Mouse (Mus musculus): ENCODE measurements at regions not wholly inside any gene's neighbourhood (a gene's known extent, or its start where the extent isn't known, plus 50 kb on each side); places are given as distances from the start of the nearest gene placed in this dataset.

DNA sequence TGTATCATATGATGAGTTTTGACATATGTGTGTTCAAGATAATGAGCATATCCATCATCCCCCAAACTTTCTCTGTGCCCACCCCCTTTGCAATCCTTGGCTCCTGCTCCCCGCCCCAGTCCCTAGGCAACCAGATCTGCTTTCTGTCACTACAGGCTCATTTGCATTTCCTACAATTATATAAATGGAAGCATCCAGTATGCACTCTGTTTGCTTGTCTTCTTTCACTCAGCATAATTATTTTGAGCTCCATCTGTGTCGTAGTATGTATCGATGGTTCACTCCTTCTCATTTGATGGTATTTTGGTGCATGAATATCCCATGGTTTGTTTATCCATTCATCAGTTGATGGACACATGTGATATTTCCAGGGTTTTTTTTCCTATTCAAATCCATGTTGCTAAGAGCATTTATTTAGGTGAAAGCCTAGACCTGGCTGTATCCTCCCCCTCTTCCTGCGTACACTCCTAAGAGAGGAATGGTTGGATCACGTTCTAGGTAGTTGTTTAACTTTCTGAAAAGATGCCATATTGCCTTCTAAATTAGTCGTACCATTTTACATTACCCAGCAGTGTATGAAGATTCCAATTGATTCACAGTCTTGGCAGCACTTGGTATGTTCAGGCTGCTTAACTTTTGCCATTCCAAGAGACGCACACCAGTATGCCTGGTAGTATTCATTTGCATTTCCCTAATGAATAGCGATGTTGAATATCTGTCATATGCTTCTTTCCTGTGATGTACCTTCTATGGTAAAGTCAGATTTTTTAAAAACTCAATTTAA lies 127.1 kb upstream of the Gm4791 start:
- peak; percentile 86 for DNase-seq (ENCODE audit: low read depth)
- no peak for TF ChIP-seq CTCF (IDR thresholded peaks at IDR 0.05; ENCODE audit: borderline replicate concordance, extremely low read depth, insufficient read depth, insufficient read length)
- no peak for TF ChIP-seq POLR2A (IDR thresholded peaks at IDR 0.05; ENCODE audit: borderline replicate concordance, extremely low read depth, insufficient read depth, insufficient read length, poor library complexity, severe bottlenecking)

DNA sequence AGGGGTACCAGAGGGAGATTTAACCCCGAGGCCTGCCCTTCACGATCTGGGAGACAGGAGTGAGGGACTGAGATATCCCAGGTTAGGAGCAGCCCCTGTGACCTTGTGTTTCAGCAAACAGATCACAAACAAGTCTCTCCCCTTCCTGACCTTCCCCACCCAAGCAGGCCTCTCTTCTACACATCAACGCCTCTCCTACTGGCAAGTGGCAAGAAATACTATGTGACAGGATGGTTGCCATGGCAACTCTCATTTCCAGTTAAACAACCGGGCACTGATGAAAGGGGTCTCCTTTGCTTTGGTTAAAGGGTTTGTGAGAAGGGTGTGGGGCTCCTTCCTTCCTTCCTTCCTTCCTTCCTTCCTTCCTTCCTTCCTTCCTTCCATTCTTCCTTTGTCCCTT lies 134.6 kb upstream of the Gm4791 start:
- no peak for TF ChIP-seq CTCF (IDR thresholded peaks at IDR 0.05; ENCODE audit: borderline replicate concordance, extremely low read depth, insufficient read depth, insufficient read length)
- TF ChIP-seq POLR2A (IDR thresholded peaks at IDR 0.05; ENCODE audit: borderline replicate concordance, extremely low read depth, insufficient read depth, insufficient read length, poor library complexity, severe bottlenecking) = no peak
- peak; percentile 86 for DNase-seq (ENCODE audit: low read depth)

DNA sequence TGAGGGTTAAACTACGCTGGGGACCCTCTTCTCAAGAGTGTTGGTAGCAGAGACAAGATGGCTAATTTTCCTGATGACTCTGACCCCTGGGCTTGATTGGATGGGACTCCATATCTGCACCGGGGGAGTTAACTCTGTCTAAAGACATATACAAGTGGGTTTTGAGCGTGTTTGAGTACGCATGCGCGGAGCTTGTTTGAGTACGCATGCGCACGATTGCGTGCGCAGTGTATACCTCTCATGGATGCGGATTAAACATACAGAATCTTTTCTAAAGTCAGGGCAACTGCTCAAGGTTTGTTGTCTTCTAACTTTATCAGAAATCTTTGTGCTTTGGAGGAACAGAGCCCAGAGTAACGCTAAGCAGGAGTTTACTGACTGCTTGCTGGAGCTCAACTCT lies 146.8 kb upstream of the Gm4791 start:
- TF ChIP-seq CTCF (IDR thresholded peaks at IDR 0.05; ENCODE audit: borderline replicate concordance, extremely low read depth, insufficient read depth, insufficient read length) = no peak
- no peak for TF ChIP-seq POLR2A (IDR thresholded peaks at IDR 0.05; ENCODE audit: borderline replicate concordance, extremely low read depth, insufficient read depth, insufficient read length, poor library complexity, severe bottlenecking)
- DNase-seq (ENCODE audit: low read depth) = no peak

DNA sequence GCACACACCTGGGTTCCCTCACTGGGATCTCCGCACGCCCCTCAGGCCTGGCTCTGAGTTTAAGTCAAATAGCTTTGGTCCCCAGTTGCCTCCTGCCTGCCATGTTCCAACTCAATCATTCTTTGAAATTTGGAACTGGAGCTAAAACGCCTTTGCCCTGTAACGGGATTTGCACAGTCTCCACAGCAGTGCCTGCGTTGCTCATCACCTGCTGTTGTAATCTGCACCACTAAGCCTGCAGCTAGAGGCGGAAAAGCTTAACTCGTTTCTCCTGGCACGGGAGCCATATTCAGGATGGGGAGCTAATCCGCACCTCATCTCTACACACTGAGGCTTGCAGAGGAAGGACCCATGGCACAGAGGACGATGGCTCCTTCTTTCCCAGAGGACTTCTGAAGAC lies 147.2 kb upstream of the Gm4791 start:
- TF ChIP-seq CTCF (IDR thresholded peaks at IDR 0.05; ENCODE audit: borderline replicate concordance, extremely low read depth, insufficient read depth, insufficient read length) = no peak
- peak; percentile 40 for DNase-seq (ENCODE audit: low read depth)

DNA sequence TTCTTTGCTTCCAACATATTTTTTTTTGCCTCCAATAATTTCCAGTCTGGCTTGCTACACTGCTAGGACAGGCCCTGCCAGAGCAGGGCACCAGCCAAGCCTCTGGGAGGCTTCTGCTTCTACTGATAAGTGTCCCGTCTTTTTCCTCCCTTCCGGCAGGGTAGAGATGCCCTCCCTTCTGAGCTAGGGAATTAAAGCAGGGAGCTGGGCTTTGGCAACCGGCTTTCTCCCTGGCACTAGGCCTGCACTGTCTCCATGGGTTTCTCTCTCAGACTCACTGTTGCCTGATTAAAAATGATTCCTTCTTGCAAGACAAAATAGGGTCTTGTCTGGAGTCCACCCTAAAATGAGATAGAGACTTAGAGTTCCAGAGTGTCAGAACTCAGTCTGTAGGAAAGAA lies 153.3 kb upstream of the Gm4791 start:
- TF ChIP-seq CTCF (IDR thresholded peaks at IDR 0.05; ENCODE audit: borderline replicate concordance, extremely low read depth, insufficient read depth, insufficient read length) (no peak), POLR2A (IDR thresholded peaks at IDR 0.05; ENCODE audit: borderline replicate concordance, extremely low read depth, insufficient read depth, insufficient read length, poor library complexity, severe bottlenecking) (no peak)
- DNase-seq (ENCODE audit: low read depth) = peak; percentile 65

DNA sequence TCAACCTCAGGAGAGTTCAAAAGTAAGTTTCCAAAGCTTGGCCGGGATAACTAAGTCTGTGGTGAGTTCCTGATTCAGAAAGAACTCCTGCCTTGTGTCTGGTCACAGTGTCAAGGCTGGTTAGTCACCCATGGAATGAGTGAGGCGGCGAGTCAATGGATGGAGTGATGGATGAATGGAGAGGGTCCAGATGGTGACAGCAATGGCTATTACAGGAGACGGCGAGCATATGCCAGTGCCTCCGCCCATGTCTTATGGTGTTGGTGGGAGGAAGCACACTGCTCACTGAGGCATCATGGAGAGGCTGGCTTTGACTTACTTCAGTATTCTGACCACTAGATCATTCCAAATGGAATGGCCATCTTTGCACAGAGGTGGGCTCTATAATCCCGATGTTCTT lies 154.8 kb upstream of the Gm4791 start:
- no peak for DNase-seq (ENCODE audit: low read depth)
- TF ChIP-seq CTCF (IDR thresholded peaks at IDR 0.05; ENCODE audit: borderline replicate concordance, extremely low read depth, insufficient read depth, insufficient read length) = no peak
- TF ChIP-seq POLR2A (IDR thresholded peaks at IDR 0.05; ENCODE audit: borderline replicate concordance, extremely low read depth, insufficient read depth, insufficient read length, poor library complexity, severe bottlenecking) = no peak

DNA sequence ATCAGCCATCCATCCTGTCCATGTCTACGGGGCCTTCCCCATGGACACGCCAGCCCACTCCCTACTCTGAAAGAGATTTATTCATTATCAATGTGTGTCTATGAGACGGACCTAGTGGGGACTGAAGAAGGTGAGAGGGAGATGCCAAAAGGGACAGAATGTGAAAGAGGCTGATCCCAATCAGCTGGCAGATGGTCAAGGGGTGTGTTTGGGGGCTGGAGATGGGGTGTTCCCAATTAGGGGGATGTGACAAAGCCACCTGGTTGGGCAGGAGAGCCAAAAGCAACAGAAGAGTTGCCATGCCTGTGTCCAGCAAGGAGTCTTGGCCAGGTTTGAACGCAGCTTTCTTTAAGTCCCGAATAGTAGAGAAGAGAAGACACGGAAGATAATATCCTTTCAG lies 157.0 kb upstream of the Gm4791 start:
- no peak for DNase-seq (ENCODE audit: low read depth)
- TF ChIP-seq CTCF (IDR thresholded peaks at IDR 0.05; ENCODE audit: borderline replicate concordance, extremely low read depth, insufficient read depth, insufficient read length) = no peak
- TF ChIP-seq POLR2A (IDR thresholded peaks at IDR 0.05; ENCODE audit: borderline replicate concordance, extremely low read depth, insufficient read depth, insufficient read length, poor library complexity, severe bottlenecking) = no peak

DNA sequence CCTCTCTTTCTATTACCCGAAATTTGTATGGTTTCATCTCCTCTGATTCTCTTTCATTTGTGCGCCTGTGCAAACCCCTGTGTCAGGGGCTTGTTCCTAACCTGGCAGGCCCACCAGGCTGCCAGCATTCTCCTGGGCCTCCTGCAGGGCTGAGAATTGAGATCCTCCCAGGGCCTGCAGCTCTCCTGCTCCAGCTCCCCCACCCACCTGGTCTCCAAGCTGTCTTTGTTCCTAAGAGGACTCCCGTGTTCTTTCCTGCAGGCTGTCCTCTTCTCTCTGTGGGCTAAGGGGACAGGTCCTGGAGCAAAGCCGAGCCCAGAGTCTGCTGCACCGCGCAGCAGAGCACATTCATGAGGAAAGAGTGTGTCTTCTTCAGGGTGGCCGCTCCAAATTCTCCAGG lies 163.3 kb upstream of the Gm4791 start:
- TF ChIP-seq CTCF (IDR thresholded peaks at IDR 0.05; ENCODE audit: borderline replicate concordance, extremely low read depth, insufficient read depth, insufficient read length) (no peak), POLR2A (IDR thresholded peaks at IDR 0.05; ENCODE audit: borderline replicate concordance, extremely low read depth, insufficient read depth, insufficient read length, poor library complexity, severe bottlenecking) (no peak)
- DNase-seq (ENCODE audit: low read depth) = no peak

DNA sequence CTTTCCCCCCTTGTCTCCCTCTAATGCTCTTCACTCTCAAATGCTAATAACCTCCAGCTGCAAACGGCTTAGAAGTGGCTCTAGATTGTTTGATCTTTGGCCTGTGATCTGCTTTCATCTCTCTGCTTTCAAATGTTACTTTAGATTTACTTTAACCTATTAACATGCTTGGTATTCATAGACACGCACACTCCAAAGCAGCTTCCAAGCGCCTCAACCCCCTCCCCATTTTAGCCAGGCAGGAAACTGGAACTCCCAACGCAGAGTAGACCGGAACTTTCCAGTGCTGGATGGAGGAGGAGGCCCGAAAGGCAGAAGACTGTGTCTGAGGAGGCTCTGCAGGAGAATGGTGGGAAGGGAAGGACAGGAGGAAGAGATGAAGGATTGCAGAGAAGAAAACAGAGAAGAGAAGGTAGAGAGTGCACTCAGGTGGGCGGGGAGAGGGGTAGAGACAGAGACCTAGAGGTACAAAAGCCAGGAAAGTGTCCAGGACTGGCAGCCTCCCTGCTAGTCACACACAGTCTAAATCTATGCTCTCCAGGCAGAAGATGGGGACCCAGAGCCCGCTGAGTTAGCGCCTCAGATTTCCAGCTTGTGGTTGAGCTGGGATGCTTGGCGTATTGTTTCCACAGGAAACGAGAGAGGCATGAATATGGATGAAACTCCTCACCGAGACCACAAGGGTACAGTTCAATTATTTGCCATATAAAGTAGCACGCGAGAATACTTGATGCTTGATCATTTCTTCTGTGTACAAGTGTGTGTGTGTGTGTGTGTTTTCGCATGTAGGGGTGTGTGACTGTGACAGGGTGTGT lies 167.6 kb upstream of the Gm4791 start:
- peak; percentile 62 for DNase-seq (ENCODE audit: low read depth)
- TF ChIP-seq POLR2A (IDR thresholded peaks at IDR 0.05; ENCODE audit: borderline replicate concordance, extremely low read depth, insufficient read depth, insufficient read length, poor library complexity, severe bottlenecking) = no peak
- TF ChIP-seq CTCF (IDR thresholded peaks at IDR 0.05; ENCODE audit: borderline replicate concordance, extremely low read depth, insufficient read depth, insufficient read length) = no peak

DNA sequence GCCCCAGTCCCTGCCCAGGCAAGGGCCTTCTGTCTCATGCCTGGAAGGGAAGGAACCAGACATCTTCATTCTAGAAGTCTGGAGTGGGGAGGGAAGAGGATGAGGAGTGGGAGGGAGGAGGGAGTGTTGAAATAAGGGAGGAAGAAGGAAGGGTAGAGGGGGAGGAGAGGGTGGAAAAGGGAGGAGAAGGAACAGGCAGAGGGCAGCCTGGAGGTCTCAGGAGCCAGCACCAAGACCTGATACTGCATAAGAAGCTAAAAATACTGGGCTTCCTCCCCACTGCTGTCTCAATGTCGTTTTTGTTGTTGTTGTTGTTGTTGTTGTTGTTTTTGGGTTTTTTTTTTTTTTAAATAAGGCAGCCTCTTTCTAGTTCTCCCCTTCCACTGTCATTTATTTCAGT lies 168.2 kb upstream of the Gm4791 start:
- no peak for TF ChIP-seq POLR2A (IDR thresholded peaks at IDR 0.05; ENCODE audit: borderline replicate concordance, extremely low read depth, insufficient read depth, insufficient read length, poor library complexity, severe bottlenecking)
- TF ChIP-seq CTCF (IDR thresholded peaks at IDR 0.05; ENCODE audit: borderline replicate concordance, extremely low read depth, insufficient read depth, insufficient read length) = no peak
- DNase-seq (ENCODE audit: low read depth) = no peak

DNA sequence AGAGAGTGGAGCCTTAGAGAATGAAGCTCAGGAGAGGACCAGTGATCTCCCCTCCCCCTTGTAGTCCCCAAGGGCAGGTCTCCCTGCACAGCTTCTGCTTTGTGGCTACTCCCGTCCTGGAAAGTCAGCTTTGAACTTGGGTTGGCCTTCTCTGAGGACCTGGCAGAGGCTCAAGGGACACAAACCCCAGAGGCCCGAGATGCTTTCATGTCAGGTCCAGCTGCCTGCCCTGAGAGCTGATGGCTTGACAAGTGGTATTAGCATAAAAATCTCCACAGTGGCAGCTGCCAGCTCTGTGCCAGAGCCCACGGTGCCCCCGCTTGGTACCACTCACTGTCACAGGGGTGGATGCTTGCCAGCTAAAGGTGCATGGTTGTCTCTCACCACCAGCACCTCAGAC lies 173.8 kb upstream of the Gm4791 start:
- peak; percentile 53 for DNase-seq (ENCODE audit: low read depth)

DNA sequence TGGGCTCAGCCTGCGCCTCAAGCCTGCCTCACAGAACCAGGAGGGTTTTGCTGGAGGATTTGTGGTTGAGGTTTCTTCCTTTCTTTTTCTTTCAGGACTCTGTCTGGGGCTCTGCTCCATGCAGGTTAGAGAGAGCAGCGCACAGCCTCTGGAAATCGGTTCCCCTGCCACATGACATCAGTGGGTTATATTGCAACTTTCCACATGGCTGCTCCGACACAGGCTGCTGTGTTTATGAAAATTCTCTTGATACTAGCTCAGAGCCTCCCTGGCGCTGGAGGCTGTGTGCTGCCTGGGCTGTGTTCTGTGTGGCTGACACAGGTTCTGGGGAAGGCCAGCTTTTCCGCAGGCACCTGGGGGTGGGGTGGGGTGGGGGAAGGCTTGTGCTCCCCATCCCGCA lies 178.7 kb upstream of the Gm4791 start:
- DNase-seq (ENCODE audit: low read depth) = peak; percentile 32

More for the DNA sequence above, 173.8 kb upstream of the Gm4791 start:
- TF ChIP-seq POLR2A (IDR thresholded peaks at IDR 0.05; ENCODE audit: borderline replicate concordance, extremely low read depth, insufficient read depth, insufficient read length, poor library complexity, severe bottlenecking) (no peak), CTCF (IDR thresholded peaks at IDR 0.05; ENCODE audit: borderline replicate concordance, extremely low read depth, insufficient read depth, insufficient read length) (no peak)

More for the DNA sequence above, 178.7 kb upstream of the Gm4791 start:
- TF ChIP-seq POLR2A (IDR thresholded peaks at IDR 0.05; ENCODE audit: borderline replicate concordance, extremely low read depth, insufficient read depth, insufficient read length, poor library complexity, severe bottlenecking) = no peak
- TF ChIP-seq CTCF (IDR thresholded peaks at IDR 0.05; ENCODE audit: borderline replicate concordance, extremely low read depth, insufficient read depth, insufficient read length) = no peak

Measured in brain, embryonic 14.5 days (tissue).